Mouse (Mus musculus) liver, embryonic 14.5 days (tissue): ENCODE measurements around the gene Gcnt4. TPM values are rescaled to one million over a fixed set of nuclear protein-coding genes. Genes with fewer than 3 reads are reported as not detected.

ENCODE experiments used
- ATAC-seq: fragments of 200-750 bp; cut with Nextera tagmentation; 2 replicates; pipeline ENCODE4 v1.8.0; 2017; ENCODE audit warnings: moderate number of reproducible peaks, mild to moderate bottlenecking, moderate library complexity; ENCODE audit not compliant: insufficient read depth
- DNase-seq, 3 experiments: peaks; one replicate each; pipeline ENCODE4 v3.0.0-alpha.2; 2012 to 2013; ENCODE audit warnings: low read depth in 3 of 3, low spot score in 3 of 3
- H3K27ac ChIP-seq: fragments of 300-500 bp; sonication (generic); 2 replicates; pipeline ENCODE4 v1.5.1; 2014; ENCODE audit warnings: moderate library complexity, mild to moderate bottlenecking, control low read depth, inconsistent platforms
- H3K27me3 ChIP-seq: fragments of 300-500 bp; sonication (generic); 2 replicates; pipeline ENCODE4 v1.6.1; 2014; ENCODE audit warnings: mild to moderate bottlenecking, low read length, moderate library complexity; ENCODE audit not compliant: control insufficient read depth, insufficient read depth
- H3K36me3 ChIP-seq: fragments of 300-500 bp; sonication (generic); replicated peaks from 2 replicates; pipeline ENCODE4 v1.6.1; 2014; ENCODE audit warnings: low read depth; ENCODE audit not compliant: control insufficient read depth, insufficient read depth
- H3K4me1 ChIP-seq, 2 experiments: fragments of 200-500 bp in 1 of 2; fragments of 300-500 bp in 1 of 2; sonication (generic) in 1 of 2; replicated peaks; 2 replicates each; pipeline ENCODE4 v1.6.1; 2012 to 2014; ENCODE audit warnings: antibody characterized with exemption in 1 of 2, inconsistent platforms in 1 of 2, low read length in 1 of 2; ENCODE audit not compliant: control insufficient read depth in 2 of 2, insufficient read depth in 2 of 2
- H3K4me2 ChIP-seq: fragments of 300-500 bp; sonication (generic); 2 replicates; pipeline ENCODE4 v1.6.1; 2014; ENCODE audit warnings: low read depth, mild to moderate bottlenecking, control low read depth, moderate library complexity
- H3K4me3 ChIP-seq, 2 experiments: fragments of 200-500 bp in 1 of 2; fragments of 300-500 bp in 1 of 2; sonication (generic) in 1 of 2; 2 replicates each; pipeline ENCODE4 v1.5.1; 2012 to 2014; ENCODE audit warnings: low read depth in 2 of 2, low read length in 2 of 2, mild to moderate bottlenecking in 2 of 2, control low read depth in 1 of 2, inconsistent platforms in 1 of 2, moderate library complexity in 1 of 2; ENCODE audit not compliant: insufficient read depth in 1 of 2
- H3K9ac ChIP-seq: fragments of 300-500 bp; sonication (generic); replicated peaks from 2 replicates; pipeline ENCODE4 v1.6.1; 2014; ENCODE audit warnings: mild to moderate bottlenecking, control low read depth, moderate library complexity
- H3K9me3 ChIP-seq: fragments of 300-500 bp; sonication (generic); 2 replicates; pipeline ENCODE4 v1.6.1; 2016; ENCODE audit warnings: low read length, mixed read lengths; ENCODE audit not compliant: control insufficient read depth
- CTCF ChIP-seq: IDR thresholded peaks from 2 replicates; pipeline ENCODE4 v1.5.1; 2016; ENCODE audit warnings: antibody characterized with exemption, low read depth, control low read depth
- EP300 ChIP-seq: IDR thresholded peaks from 2 replicates; pipeline ENCODE4 v1.6.1; 2016; ENCODE audit warnings: antibody characterized with exemption, low read depth
- WGBS: fragments of 180-500 bp; shearing (Covaris S2); extraction: QIAGEN DNeasy Blood & Tissue Kit; methylation state at CpG from one replicate; pipeline ENCODE4 v1.1.7; 2014; ENCODE audit not compliant: insufficient replicate concordance; 5-methylcytosine and 5-hydroxymethylcytosine counted together
- polyA plus RNA-seq, 2 experiments: library from polyadenylated mRNA; depleted of rRNA in 1 of 2; stranded (reverse) in 1 of 2; unstranded in 1 of 2; fragments of >200 nt; fragmentation: Nextera tagmentation in 1 of 2; extraction: Ambion mirVana in 1 of 2; gene quantifications; 2 replicates each; pipeline versions ENCODE4 v1.2.1 to v1.2.3; 2012 to 2014

Gene Gcnt4
- polyA plus RNA-seq, 2 experiments, result 0.29 to 0.86 TPM

- Histone ChIP-seq H3K4me2 (no peak overlapping the region), H3K27me3 (no peaks in the 10 kb centered on the region), H3K9me3 (no peaks in the 10 kb centered on the region), H3K4me1 (peaks cover 6 to 11% of the 10 kb centered on the region in 2 experiments), H3K36me3 (no peaks in the 10 kb centered on the region), H3K9ac (no peak overlapping the region), H3K27ac (no peak overlapping the region), H3K4me3 (no peak overlapping the region)
- DNase-seq (no peak), ATAC-seq (no peak)
- TF ChIP-seq CTCF (no peak), EP300 (no peak)
- 65% methylated on average over 6 of the region's 6 CpGs for WGBS
These were observed 52.6 kb downstream of the Gcnt4 start for GRCm38 (mm10) chr13:96976986-96977595.

GRCm38 (mm10) chr13:96980561-96980960, 56.1 kb downstream of the Gcnt4 start:
- Histone ChIP-seq H3K9ac (no peak overlapping the region), H3K27me3 (peaks cover 9% of the 10 kb centered on the region), H3K36me3 (no peaks in the 10 kb centered on the region), H3K9me3 (no peaks in the 10 kb centered on the region), H3K27ac (no peak overlapping the region), H3K4me3 (no peak overlapping the region), H3K4me1 (peaks cover 0 to 14% of the 10 kb centered on the region in 2 experiments; a peak in 2 of 4 replicates), H3K4me2 (no peak overlapping the region)
- DNase-seq, result no peak
- ATAC-seq, result no peak
- TF ChIP-seq CTCF (no peak), EP300 (no peak)

- Histone ChIP-seq H3K4me2 (peak overlapping the region; percentile 51), H3K36me3 (no peaks in the 10 kb centered on the region), H3K9ac (no peak overlapping the region), H3K4me1 (peaks cover 0 to 18% of the 10 kb centered on the region in 2 experiments; a peak in 2 of 4 replicates), H3K27me3 (peaks cover 19% of the 10 kb centered on the region), H3K27ac (peak overlapping the region; percentile 16; the same call in 1 of the 2 replicates), H3K9me3 (no peaks in the 10 kb centered on the region), H3K4me3 (peak overlapping the region; percentile 14 to 44; a peak in 2 of 4 replicates)
- no peak for DNase-seq
- TF ChIP-seq CTCF (no peak), EP300 (no peak)
- WGBS, result 7% methylated on average over 26 of the region's 26 CpGs
- ATAC-seq, result peak; percentile 73
These were observed 59.0 kb downstream of the Gcnt4 start for GRCm38 (mm10) chr13:96983251-96984126.

GRCm38 (mm10) chr13:96984688-96985087, 60.2 kb downstream of the Gcnt4 start:
- ATAC-seq (no peak), DNase-seq (no peak)
- Histone ChIP-seq H3K27ac (no peak overlapping the region), H3K27me3 (peaks cover 19% of the 10 kb centered on the region), H3K9ac (no peak overlapping the region), H3K4me3 (no peak overlapping the region), H3K36me3 (no peaks in the 10 kb centered on the region), H3K9me3 (no peaks in the 10 kb centered on the region), H3K4me1 (peaks cover 0 to 18% of the 10 kb centered on the region in 2 experiments; a peak in 2 of 4 replicates), H3K4me2 (no peak overlapping the region)
- 49% methylated on average over 5 of the region's 5 CpGs for WGBS
- TF ChIP-seq CTCF, result no peak
- TF ChIP-seq EP300, result no peak

GRCm38 (mm10) chr13:96985599-96986275, 61.2 kb downstream of the Gcnt4 start:
- Histone ChIP-seq H3K9ac (no peak overlapping the region), H3K4me1 (peaks cover 0 to 18% of the 10 kb centered on the region in 2 experiments; a peak in 3 of 4 replicates), H3K4me2 (no peak overlapping the region), H3K4me3 (no peak overlapping the region), H3K27ac (no peak overlapping the region), H3K27me3 (peaks cover 19% of the 10 kb centered on the region), H3K36me3 (no peaks in the 10 kb centered on the region), H3K9me3 (no peaks in the 10 kb centered on the region)
- WGBS, result 22% methylated on average over 12 of the region's 12 CpGs
- no peak for TF ChIP-seq CTCF
- no peak for TF ChIP-seq EP300
- ATAC-seq (no peak), DNase-seq (no peak)
